Mouse (Mus musculus) lung, adult 2 months (tissue): Measurements from ENCODE around the gene Otulinl.

Source experiments
- CTCF ChIP-seq: fragments of 200-500 bp; IDR thresholded peaks from 2 replicates; pipeline ENCODE4 v1.5.1; 2011; ENCODE audit warnings: mild to moderate bottlenecking, low read length, control low read depth; ENCODE audit not compliant: insufficient read depth
- POLR2A ChIP-seq: fragments of 200-500 bp; IDR thresholded peaks from 2 replicates; pipeline ENCODE4 v1.6.1; 2011; ENCODE audit warnings: low read depth, mild to moderate bottlenecking, control low read depth, low read length, borderline replicate concordance; ENCODE audit errors: extremely low read depth

DNA sequence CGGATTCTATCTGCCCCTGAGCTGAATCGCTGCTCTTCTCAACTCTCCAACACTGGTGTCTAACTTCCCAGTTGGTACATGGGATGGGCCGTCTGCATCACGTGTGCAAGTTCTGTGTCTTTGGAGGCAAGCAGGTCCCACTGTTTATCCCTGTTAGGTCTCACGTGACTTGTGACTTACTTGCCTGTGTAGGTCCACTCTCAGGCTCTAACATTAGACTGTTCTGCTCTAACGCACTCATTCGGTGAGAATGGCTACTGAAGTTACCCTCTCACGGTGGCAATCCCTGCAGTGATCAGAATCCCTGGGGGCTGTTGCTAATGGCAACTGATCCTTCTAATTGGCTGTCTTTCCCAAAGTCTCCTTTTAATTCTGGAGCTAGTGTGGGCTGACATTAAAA is 9.1 kb downstream of the Otulinl start:
- TF ChIP-seq CTCF (no peak), POLR2A (no peak)
